Mouse (Mus musculus) thymus, adult 2 months (tissue): Measurements from ENCODE around the gene Glp2r.

Source experiments
- CTCF ChIP-seq: fragments of 200-500 bp; IDR thresholded peaks from 2 replicates; pipeline ENCODE4 v1.5.1; 2012; ENCODE audit warnings: mild to moderate bottlenecking, control low read depth, low read length, moderate library complexity, borderline replicate concordance; ENCODE audit not compliant: control insufficient read depth, poor library complexity, insufficient read depth; ENCODE audit errors: extremely low read depth
- POLR2A ChIP-seq: fragments of 200-500 bp; IDR thresholded peaks from 2 replicates; pipeline ENCODE4 v1.6.1; 2012; ENCODE audit warnings: mild to moderate bottlenecking, low read length, control low read depth, moderate library complexity; ENCODE audit not compliant: control insufficient read depth, poor library complexity, insufficient read depth; ENCODE audit errors: extremely low read depth

DNA sequence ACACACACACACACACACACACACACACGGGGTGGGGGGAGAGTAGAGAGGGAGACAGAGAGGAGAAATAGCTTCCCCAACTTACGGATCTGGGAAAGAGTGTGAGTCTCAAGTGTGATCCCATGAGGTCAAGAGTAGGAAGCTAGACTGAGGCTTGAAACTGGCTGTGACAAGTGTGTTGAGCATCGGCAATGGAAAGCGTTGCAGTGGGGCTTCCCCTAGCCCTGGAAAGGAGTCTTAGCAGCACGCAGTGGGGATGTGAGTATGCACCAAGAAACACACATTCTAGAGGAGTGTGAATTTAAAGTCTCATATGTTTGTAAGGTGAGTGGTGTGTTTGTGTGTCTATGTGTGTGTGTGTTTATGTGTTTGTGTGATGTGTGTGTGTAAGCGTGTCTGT lies 130.7 kb downstream of the Glp2r start:
- TF ChIP-seq CTCF, result no peak
- TF ChIP-seq POLR2A, result no peak
